Mouse (Mus musculus) brain, embryonic 14.5 days (tissue): ENCODE data around the gene Atg7.

Source experiments
- CTCF ChIP-seq: fragments of 200-500 bp; IDR thresholded peaks from 2 replicates; pipeline ENCODE4 v1.5.1; 2012; ENCODE audit warnings: inconsistent platforms, mild to moderate bottlenecking, moderate library complexity, borderline replicate concordance; ENCODE audit not compliant: insufficient read depth, insufficient read length; ENCODE audit errors: extremely low read depth
- POLR2A ChIP-seq: fragments of 200-500 bp; IDR thresholded peaks from 2 replicates; pipeline ENCODE4 v1.6.1; 2012; ENCODE audit warnings: mild to moderate bottlenecking, inconsistent platforms, borderline replicate concordance; ENCODE audit not compliant: poor library complexity, insufficient read depth, insufficient read length, severe bottlenecking; ENCODE audit errors: extremely low read depth

- no peak for TF ChIP-seq CTCF
- TF ChIP-seq POLR2A, result no peak
These were observed 82.3 kb downstream of the Atg7 start for GRCm38 (mm10) chr6:114725147-114725575.
